Mouse (Mus musculus) kidney, embryonic 14.5 days (tissue): ENCODE data around the gene Nudt17. TPM values are rescaled to one million over a fixed set of nuclear protein-coding genes. Genes with fewer than 3 reads are reported as not detected.
A peak's percentile ranks its signal among the peaks of the same experiment; 100 is the strongest.
"Not testable (repeated sequence)": the region's sequence is repeated elsewhere in the genome, so short reads cannot be mapped to it uniquely, and the experiment has no call there.

Experiments
- ATAC-seq: fragments of 200-750 bp; cut with Nextera tagmentation; 2 replicates; pipeline ENCODE4 v1.8.0; 2017; ENCODE audit warnings: moderate number of reproducible peaks, mild to moderate bottlenecking, moderate TSS enrichment, moderate library complexity; ENCODE audit not compliant: low FRiP score, low TSS enrichment
- H3K27ac ChIP-seq: fragments of 300-500 bp; sonication (generic); 2 replicates; pipeline ENCODE4 v1.5.1; 2014; ENCODE audit warnings: low read depth, mild to moderate bottlenecking, low read length, moderate library complexity, mixed read lengths
- H3K27me3 ChIP-seq: fragments of 300-500 bp; sonication (generic); 2 replicates; pipeline ENCODE4 v1.6.1; 2014; ENCODE audit warnings: mild to moderate bottlenecking, low read length; ENCODE audit not compliant: control insufficient read depth, insufficient read depth
- H3K36me3 ChIP-seq: fragments of 300-500 bp; sonication (generic); 2 replicates; pipeline ENCODE4 v1.6.1; 2014; ENCODE audit warnings: low read length, mixed read lengths; ENCODE audit not compliant: control insufficient read depth, insufficient read depth
- H3K4me1 ChIP-seq: fragments of 300-500 bp; sonication (generic); 2 replicates; pipeline ENCODE4 v1.6.1; 2014; ENCODE audit warnings: low read length, mixed read lengths; ENCODE audit not compliant: control insufficient read depth, insufficient read depth
- H3K4me2 ChIP-seq: fragments of 300-500 bp; sonication (generic); replicated peaks from 2 replicates; pipeline ENCODE4 v1.6.1; 2014; ENCODE audit warnings: low read depth, mild to moderate bottlenecking, low read length
- H3K4me3 ChIP-seq: fragments of 300-500 bp; sonication (generic); 2 replicates; pipeline ENCODE4 v1.5.1; 2014; ENCODE audit warnings: mild to moderate bottlenecking, low read length
- H3K9ac ChIP-seq: fragments of 300-500 bp; sonication (generic); 2 replicates; pipeline ENCODE4 v1.6.1; 2014; ENCODE audit warnings: low read depth, mild to moderate bottlenecking, low read length, moderate library complexity
- H3K9me3 ChIP-seq: fragments of 300-500 bp; sonication (generic); 2 replicates; pipeline ENCODE4 v1.6.1; 2016; ENCODE audit warnings: low read length; ENCODE audit not compliant: control insufficient read depth
- WGBS: fragments of 180-500 bp; shearing (Covaris S2); extraction: QIAGEN DNeasy Blood & Tissue Kit; methylation state at CpG from one replicate; pipeline ENCODE4 v1.1.7; 2014; 5-methylcytosine and 5-hydroxymethylcytosine counted together
- polyA plus RNA-seq: library from polyadenylated mRNA; unstranded; fragments of >200 nt; fragmentation: Nextera tagmentation; extraction: Ambion mirVana; gene quantifications from 2 replicates; pipeline ENCODE4 v1.2.1, GENCODE M21; 2014

Nudt17 gene
- polyA plus RNA-seq, result 10.4 and 10.8 TPM in 2 replicates

DNA sequence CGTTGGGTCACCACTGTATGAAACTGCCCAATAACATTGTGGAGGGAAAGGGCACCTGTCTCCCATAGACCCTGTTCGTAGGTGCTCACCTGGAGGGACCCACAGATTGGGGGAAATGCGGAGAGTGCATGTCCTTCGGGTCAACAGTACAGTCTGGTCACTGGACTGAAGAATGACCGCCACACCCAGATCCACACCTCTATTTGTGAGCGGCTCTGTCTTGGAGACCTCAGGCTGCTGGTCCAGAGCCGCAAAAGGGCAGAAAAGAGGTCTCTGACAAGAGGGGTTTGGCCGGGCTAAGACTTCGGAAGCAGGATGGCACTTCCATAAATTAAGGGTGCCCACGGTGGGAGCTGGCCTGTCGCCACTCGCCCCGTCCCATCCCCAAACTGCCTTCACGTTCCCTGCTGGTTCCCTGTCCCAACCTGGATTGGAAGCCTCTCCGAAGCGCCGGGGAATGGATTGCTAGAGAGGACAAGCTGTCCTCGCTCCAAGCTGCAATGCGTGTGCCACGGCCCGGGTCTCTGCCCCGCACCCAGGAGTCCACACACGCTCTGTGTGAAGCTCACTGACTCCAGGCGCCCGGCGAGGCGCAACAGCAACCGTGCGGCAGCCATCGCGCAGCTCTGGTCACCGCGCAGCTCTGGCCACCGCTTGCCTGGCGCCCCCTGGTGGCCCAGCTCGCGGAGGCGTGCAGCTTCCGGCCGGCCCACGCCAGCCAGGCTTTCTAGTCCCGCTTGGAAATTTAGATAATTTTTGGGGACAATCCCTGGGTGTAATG is at the start of gene Nudt17:
Gene Nudt17 (minus strand): TSS at position 660 of the 781 bp plus-strand sequence.
- H3K27ac ChIP-seq, result no peak within 1 kb of the TSS
- ATAC-seq, result peak; percentile 87
- H3K27me3 ChIP-seq, result no peaks in the 10 kb centered on the region; the same call in 1 of the 2 replicates
- no peaks in the 10 kb centered on the region for H3K4me1 ChIP-seq
- H3K4me2 ChIP-seq, result peak within 1 kb of the TSS; percentile 96
- no peaks in the 10 kb centered on the region for H3K9me3 ChIP-seq
- H3K36me3 ChIP-seq, result peaks cover 49% of the 10 kb centered on the region
- H3K9ac ChIP-seq, result peak within 1 kb of the TSS; percentile 72
- 4% methylated on average over 42 of the region's 42 CpGs for WGBS
- peak within 1 kb of the TSS; percentile 54 for H3K4me3 ChIP-seq

- H3K27ac ChIP-seq, result no peak overlapping the region
- H3K9ac ChIP-seq, result no peak overlapping the region
- no peaks in the 10 kb centered on the region for H3K9me3 ChIP-seq
- no peak overlapping the region for H3K4me3 ChIP-seq
- H3K27me3 ChIP-seq, result no peaks in the 10 kb centered on the region
- ATAC-seq, result no peak
- H3K36me3 ChIP-seq, result peaks cover 5% of the 10 kb centered on the region; the same call in 1 of the 2 replicates
- no peak overlapping the region for H3K4me2 ChIP-seq
- H3K4me1 ChIP-seq, result no peaks in the 10 kb centered on the region
- WGBS, result 84% methylated on average over 7 of the region's 7 CpGs
Observed at GRCm38 (mm10) chr3:96757691-96758090, 49.3 kb upstream of the Nudt17 start.

DNA sequence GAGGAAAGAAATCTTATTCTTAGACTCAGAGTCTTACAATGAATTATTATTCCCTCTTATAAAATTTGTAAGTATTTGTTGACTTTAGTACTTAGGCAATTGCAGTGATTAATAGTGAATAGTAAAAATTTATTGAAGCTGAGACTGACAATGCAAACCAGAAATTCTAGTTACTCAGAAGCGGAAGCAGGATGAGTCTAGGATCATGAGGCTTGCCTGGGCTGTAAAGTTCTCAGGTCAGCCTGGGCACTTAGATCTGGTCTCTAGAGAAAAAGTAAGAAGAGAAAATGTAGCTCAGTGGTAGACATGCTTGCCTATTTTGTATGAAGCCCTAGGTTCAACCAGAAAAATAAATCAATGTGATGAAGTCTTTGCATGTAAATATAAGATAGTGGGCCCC is 47.6 kb upstream of the Nudt17 start:
- Histone ChIP-seq H3K4me1 (no peaks in the 10 kb centered on the region), H3K4me2 (no peak overlapping the region), H3K4me3 (no peak overlapping the region), H3K9ac (no peak overlapping the region), H3K9me3 (no peaks in the 10 kb centered on the region), H3K36me3 (peaks cover 5% of the 10 kb centered on the region; the same call in 1 of the 2 replicates), H3K27ac (no peak overlapping the region), H3K27me3 (no peaks in the 10 kb centered on the region)
- 80% methylated on average over 1 of the region's 1 CpGs for WGBS
- no peak for ATAC-seq

DNA sequence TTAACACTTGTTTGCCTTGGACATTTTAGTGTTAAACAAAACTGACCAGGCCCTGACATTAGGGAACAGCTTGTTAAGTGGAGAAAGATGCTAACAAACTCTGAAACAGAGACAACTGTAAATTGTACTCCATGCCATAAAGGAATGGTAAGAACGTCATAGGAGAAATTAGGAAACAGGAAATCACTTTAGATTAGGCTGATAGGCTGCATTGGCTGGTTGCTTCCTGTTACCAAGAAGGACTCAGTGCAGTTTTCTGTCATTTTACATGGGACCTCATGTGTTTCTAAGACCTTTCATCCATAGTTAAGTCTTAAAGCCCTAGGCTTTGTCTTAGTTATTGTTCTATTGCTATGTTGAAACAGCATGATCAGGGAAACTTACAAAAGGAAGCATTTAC is 38.5 kb upstream of the Nudt17 start:
- Histone ChIP-seq H3K4me2 (no peak overlapping the region), H3K27me3 (no peaks in the 10 kb centered on the region), H3K4me3 (no peak overlapping the region), H3K27ac (no peak overlapping the region), H3K4me1 (no peaks in the 10 kb centered on the region), H3K9me3 (no peaks in the 10 kb centered on the region), H3K9ac (no peak overlapping the region), H3K36me3 (no peaks in the 10 kb centered on the region)
- 50% methylated on average over 1 of the region's 1 CpGs for WGBS
- ATAC-seq, result no peak

DNA sequence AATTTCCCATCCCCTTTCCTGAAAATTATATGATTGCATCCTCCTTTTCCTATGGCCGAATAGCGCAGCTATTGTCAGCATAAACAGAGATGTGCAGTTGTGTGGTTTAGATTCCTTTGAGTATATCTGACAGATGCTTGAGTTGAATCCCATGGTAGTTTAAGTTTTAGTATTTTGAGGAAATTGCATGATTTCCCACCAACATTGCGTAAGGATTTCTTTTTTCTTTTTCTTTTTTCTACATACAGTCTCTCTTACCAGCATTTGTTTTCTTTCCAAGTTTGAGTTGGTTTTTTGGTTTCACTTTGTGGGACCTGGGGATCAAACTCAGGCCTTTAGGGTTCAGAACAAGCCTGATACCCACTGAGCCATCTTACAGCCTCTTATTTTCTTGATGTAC is 36.0 kb upstream of the Nudt17 start:
- Histone ChIP-seq H3K4me1 (no peaks in the 10 kb centered on the region), H3K36me3 (no peaks in the 10 kb centered on the region), H3K27ac (no peak overlapping the region), H3K4me3 (no peak overlapping the region), H3K4me2 (no peak overlapping the region), H3K9ac (no peak overlapping the region), H3K9me3 (no peaks in the 10 kb centered on the region), H3K27me3 (no peaks in the 10 kb centered on the region)
- no peak for ATAC-seq
- WGBS, result 95% methylated on average over 3 of the region's 3 CpGs

- not testable (repeated sequence) for H3K9ac ChIP-seq, ATAC-seq, H3K36me3 ChIP-seq, H3K4me2 ChIP-seq, H3K27me3 ChIP-seq, H3K9me3 ChIP-seq, H3K4me1 ChIP-seq, H3K4me3 ChIP-seq, H3K27ac ChIP-seq
Observed at GRCm38 (mm10) chr3:96740279-96740678, 31.9 kb upstream of the Nudt17 start.

- Histone ChIP-seq H3K27ac (no peak overlapping the region), H3K4me2 (no peak overlapping the region), H3K9ac (no peak overlapping the region), H3K4me3 (no peak overlapping the region), H3K36me3 (no peaks in the 10 kb centered on the region), H3K9me3 (no peaks in the 10 kb centered on the region), H3K27me3 (no peaks in the 10 kb centered on the region), H3K4me1 (0 out of 2 replicates have a peak, but pooled peaks cover 3% of the 10 kb centered on the region)
- ATAC-seq, result no peak
- 83% methylated on average over 1 of the region's 1 CpGs for WGBS
Observed at GRCm38 (mm10) chr3:96737995-96738394, 29.6 kb upstream of the Nudt17 start.

DNA sequence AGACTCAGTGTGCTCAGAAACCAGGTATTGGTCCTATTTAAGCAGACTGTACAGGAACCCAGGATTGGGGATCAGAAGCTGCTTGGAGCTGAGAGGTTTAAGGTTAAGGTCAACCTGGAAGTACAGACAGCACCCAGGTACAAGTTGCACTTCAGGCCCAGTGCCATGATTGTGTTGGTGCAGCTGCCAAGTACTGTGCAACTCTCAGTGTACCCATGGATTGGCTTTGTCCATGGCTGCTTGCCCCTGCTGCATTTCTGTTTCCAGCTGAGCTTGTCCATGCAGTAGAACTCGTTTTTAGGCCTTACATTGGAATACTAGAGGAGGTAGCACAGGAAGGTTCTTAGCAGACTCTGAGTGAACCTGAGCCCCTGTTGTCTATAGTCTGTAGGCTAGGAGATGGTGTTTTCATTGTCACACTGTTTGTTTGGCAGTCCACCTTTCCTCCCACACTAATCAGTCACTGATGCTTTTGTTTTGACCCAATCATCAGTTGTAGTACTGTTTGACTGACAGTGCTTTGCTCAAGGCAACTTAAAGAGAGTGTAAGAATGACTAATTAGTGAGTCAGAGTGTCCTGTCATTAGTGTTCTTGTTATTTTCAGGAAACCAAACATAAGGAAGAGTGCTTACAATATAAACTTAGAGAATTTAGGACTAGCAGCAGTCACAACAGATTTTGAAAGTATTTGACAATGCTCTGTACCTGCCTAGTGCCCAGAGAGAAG is 28.8 kb upstream of the Nudt17 start:
- no peaks in the 10 kb centered on the region for H3K27me3 ChIP-seq
- 44% methylated on average over 1 of the region's 1 CpGs for WGBS
- H3K9ac ChIP-seq, result no peak overlapping the region
- H3K9me3 ChIP-seq, result no peaks in the 10 kb centered on the region
- no peak overlapping the region for H3K4me3 ChIP-seq
- 0 out of 2 replicates have a peak, but pooled peaks cover 3% of the 10 kb centered on the region for H3K4me1 ChIP-seq
- no peak overlapping the region for H3K4me2 ChIP-seq
- no peak overlapping the region for H3K27ac ChIP-seq
- H3K36me3 ChIP-seq, result no peaks in the 10 kb centered on the region
- ATAC-seq, result no peak

DNA sequence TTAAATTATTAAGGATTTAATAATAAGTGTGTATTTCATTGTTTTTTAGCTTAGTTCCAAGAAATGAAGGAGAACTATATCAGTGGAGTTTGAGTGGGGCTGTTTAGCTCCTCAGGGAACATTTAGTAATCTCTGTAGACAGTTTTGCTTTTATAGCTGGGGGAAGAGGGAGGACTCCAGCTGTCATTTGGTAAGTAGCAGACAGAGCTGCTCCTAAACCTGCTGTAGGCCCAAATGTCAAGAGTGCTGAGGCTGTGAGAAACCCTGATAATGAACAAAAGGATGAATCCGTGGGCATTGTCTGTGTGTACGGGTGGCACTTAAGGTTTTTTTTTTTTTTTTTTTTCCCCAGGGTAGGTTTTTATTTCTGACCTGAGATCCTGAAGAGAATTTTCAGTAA is 26.8 kb upstream of the Nudt17 start:
- H3K27ac ChIP-seq, result no peak overlapping the region
- WGBS, result 90% methylated on average over 2 of the region's 2 CpGs
- no peak overlapping the region for H3K9ac ChIP-seq
- ATAC-seq, result no peak
- no peaks in the 10 kb centered on the region for H3K27me3 ChIP-seq
- no peak overlapping the region for H3K4me2 ChIP-seq
- H3K36me3 ChIP-seq, result no peaks in the 10 kb centered on the region
- no peak overlapping the region for H3K4me3 ChIP-seq
- H3K4me1 ChIP-seq, result 0 out of 2 replicates have a peak, but pooled peaks cover 3% of the 10 kb centered on the region
- H3K9me3 ChIP-seq, result no peaks in the 10 kb centered on the region
